Mouse (Mus musculus) limb, embryonic 10.5 days (tissue): ENCODE measurements around the gene Rbmxl2. TPM values are rescaled to one million over a fixed set of nuclear protein-coding genes. Genes with fewer than 3 reads are reported as not detected.

ENCODE experiments used
- DNase-seq: peaks from one replicate; pipeline ENCODE4 v3.0.0-alpha.2; 2017; ENCODE audit warnings: low spot score
- H3K27ac ChIP-seq: fragments of 300-500 bp; sonication (generic); 2 replicates; pipeline ENCODE4 v1.5.1; 2016; ENCODE audit warnings: mild to moderate bottlenecking
- H3K27me3 ChIP-seq: fragments of 300-500 bp; sonication (generic); 2 replicates; pipeline ENCODE4 v1.6.1; 2016; ENCODE audit warnings: low read depth, mild to moderate bottlenecking; ENCODE audit not compliant: poor library complexity, severe bottlenecking
- H3K36me3 ChIP-seq: fragments of 300-500 bp; sonication (generic); 2 replicates; pipeline ENCODE4 v1.6.1; 2016; ENCODE audit warnings: mild to moderate bottlenecking, moderate library complexity
- H3K4me1 ChIP-seq: fragments of 300-500 bp; sonication (generic); 2 replicates; pipeline ENCODE4 v1.6.1; 2016
- H3K4me3 ChIP-seq: fragments of 300-500 bp; sonication (generic); 2 replicates; pipeline ENCODE4 v1.5.1; 2016; ENCODE audit warnings: mild to moderate bottlenecking, moderate library complexity
- H3K9me3 ChIP-seq: fragments of 300-500 bp; sonication (generic); replicated peaks from 2 replicates; pipeline ENCODE4 v1.6.1; 2016; ENCODE audit warnings: mild to moderate bottlenecking
- WGBS: fragments of 180-500 bp; shearing (Covaris S2); methylation state at CpG from one replicate; pipeline ENCODE4 v1.1.7; 2016; 5-methylcytosine and 5-hydroxymethylcytosine counted together
- polyA plus RNA-seq: library from polyadenylated mRNA; unstranded; fragments of >200 nt; fragmentation: Nextera tagmentation; extraction: Ambion mirVana; gene quantifications from 2 replicates; pipeline ENCODE4 v1.2.1, GENCODE M21; 2016

Rbmxl2 gene
- polyA plus RNA-seq, 1 experiment from 2014 or later: not detected

- WGBS: 81% methylated on average over 5 of the region's 5 CpGs
- Histone ChIP-seq H3K36me3 (no peaks in the 10 kb centered on the region), H3K9me3 (no peaks in the 10 kb centered on the region), H3K27ac (no peak overlapping the region), H3K27me3 (no peaks in the 10 kb centered on the region), H3K4me3 (no peak overlapping the region), H3K4me1 (no peaks in the 10 kb centered on the region)
- DNase-seq: no peak
Measured at GRCm38 (mm10) chr7:107259936-107260335, 50.7 kb downstream of the Rbmxl2 start.

Other genes starting within 250 kb of the Rbmxl2 start
- not detected in 2 replicates for gene Olfr6, start 245.5 kb upstream of the Rbmxl2 start, polyA plus RNA-seq
- not detected in 2 replicates for gene Olfr711, start 234.0 kb upstream of the Rbmxl2 start, polyA plus RNA-seq
- gene Olfr2, start 203.4 kb upstream of the Rbmxl2 start, polyA plus RNA-seq: not detected in 2 replicates
- gene Olfr713, start 178.3 kb upstream of the Rbmxl2 start, polyA plus RNA-seq: not detected in 2 replicates
- not detected in 2 replicates for gene Olfr714, start 138.5 kb upstream of the Rbmxl2 start, polyA plus RNA-seq
- not detected in 2 replicates for gene Olfr17, start 116.2 kb upstream of the Rbmxl2 start, polyA plus RNA-seq
- not detected in 2 replicates for gene Olfr715b, start 99.1 kb upstream of the Rbmxl2 start, polyA plus RNA-seq
- gene Olfr715, start 78.4 kb upstream of the Rbmxl2 start, polyA plus RNA-seq: not detected in 2 replicates
- not detected in 2 replicates for gene Olfr716, start 71.1 kb upstream of the Rbmxl2 start, polyA plus RNA-seq
- not detected in 2 replicates for gene Nlrp14, start 42.5 kb upstream of the Rbmxl2 start, polyA plus RNA-seq
- 0.98 and 2.0 TPM in 2 replicates for gene Syt9, start 161.3 kb downstream of the Rbmxl2 start, polyA plus RNA-seq